Mouse (Mus musculus) adrenal gland, adult (tissue): ENCODE measurements around the gene Clrn2.
A peak's percentile ranks its signal among the peaks of the same experiment; 100 is the strongest.

ENCODE experiments used
- DNase-seq, 2 experiments: peaks; one replicate each; pipeline ENCODE4 v3.0.0; 2022 to 2023; ENCODE audit warnings: low spot score in 1 of 2; ENCODE audit not compliant: inconsistent age in 2 of 2

Gene Clrn2

DNA sequence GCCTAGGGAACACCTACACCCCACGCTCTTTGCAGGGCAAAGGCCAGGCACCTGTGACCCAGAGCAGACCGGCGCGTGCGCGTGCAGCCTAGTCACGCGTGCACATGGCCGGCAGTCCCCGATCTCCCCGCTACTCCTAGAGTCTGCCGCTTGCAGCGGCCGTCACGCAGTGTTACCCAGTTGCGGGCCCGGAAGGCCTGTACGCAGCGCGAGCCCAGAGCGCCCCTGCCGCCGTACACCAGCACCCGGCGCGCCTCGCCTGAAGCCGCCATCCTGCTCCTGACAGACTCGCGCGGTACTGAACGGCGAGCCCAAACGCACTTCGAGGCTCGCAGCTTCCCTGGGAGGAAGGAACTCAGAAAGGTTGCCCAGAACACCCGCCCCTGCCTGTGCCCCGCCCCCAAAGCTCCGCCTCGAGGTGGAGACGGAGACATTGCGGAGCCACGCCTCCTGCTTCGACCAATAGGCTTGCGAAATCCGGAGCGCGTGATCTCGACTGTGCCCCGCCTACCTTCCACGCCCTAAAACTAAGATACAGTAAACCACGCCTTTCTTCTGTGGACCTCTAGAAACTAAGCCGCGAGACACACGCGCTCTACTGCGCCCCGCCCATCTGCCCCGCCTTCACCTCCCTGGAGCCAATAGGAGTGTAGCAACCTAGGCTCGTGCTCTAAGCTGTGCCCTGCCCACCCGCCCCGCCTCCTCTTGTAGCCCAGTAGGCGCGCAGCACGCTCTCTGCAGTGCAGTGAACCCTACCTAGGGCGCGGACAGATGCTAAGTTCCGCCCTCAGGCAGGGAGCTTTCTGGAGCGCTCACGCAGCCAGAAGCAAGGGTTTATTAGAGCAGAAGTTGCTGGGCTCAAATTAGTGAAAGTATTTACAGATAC lies 3.5 kb upstream of the Clrn2 start, which contains the start of gene Qdpr:
Gene Qdpr, minus strand, starts transcription at position 406 of the 886 bp plus-strand sequence.
- DNase-seq = peak; percentile 96 to 99

GRCm38 (mm10) chr5:45454456-45454855 lies 905 bp downstream of the Clrn2 start:
- peak in 1 of 2 experiments; percentile 13 for DNase-seq

DNA sequence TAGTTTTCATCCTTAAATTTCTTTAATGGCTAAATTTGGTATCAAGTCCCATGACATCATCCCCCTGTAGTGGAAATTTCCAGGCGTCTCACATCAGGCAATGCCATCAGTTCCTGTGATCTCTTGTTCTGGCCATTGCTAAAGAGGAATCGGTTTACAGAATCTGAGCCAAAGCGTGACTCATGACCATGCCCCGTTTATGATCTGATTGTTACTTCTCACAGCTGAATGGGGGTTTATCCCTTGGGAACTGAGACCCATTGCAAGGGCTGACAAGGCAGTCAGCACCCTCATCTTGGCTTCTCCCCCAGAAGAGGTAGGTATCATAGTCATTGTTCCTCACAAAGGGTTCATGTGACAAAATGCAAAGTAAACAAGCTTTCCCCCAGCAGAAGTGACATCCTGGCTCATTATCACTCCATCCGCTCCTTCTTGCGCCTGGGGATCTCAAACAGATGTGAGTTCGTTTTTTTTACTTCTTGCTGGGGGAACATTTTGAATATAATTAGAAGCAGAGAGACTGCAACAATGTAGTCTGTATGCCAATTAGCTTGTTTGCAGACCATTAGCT lies 19.4 kb downstream of the Clrn2 start:
- peak; percentile 28 to 75 for DNase-seq

DNA sequence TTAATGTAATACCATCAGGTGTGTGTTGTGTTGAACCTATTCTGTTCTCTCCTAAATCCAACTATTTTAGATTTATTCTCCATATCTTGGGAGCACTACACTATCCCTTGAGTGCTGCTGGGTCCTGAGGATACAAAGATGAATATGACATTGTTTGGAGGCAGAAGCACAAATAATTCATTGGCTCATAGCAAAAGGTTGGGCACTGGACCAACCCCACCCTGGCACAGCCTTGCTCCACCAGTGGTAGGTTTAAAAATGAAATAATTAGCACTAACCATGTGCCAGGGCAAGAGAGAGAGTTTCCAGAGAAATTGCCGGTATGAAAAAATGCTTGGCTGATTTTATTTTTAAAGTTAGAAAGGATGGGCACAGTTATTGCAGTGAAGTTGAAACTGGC lies 20.0 kb downstream of the Clrn2 start:
- no peak for DNase-seq

GRCm38 (mm10) chr5:45474215-45474614 lies 20.7 kb downstream of the Clrn2 start:
- peak in 1 of 2 experiments; percentile 86 for DNase-seq

GRCm38 (mm10) chr5:45474758-45475157 lies 21.2 kb downstream of the Clrn2 start:
- no peak for DNase-seq

- no peak for DNase-seq
Observed at GRCm38 (mm10) chr5:45475771-45476170, 22.2 kb downstream of the Clrn2 start.

GRCm38 (mm10) chr5:45476288-45476687 lies 22.7 kb downstream of the Clrn2 start:
- DNase-seq = no peak

DNA sequence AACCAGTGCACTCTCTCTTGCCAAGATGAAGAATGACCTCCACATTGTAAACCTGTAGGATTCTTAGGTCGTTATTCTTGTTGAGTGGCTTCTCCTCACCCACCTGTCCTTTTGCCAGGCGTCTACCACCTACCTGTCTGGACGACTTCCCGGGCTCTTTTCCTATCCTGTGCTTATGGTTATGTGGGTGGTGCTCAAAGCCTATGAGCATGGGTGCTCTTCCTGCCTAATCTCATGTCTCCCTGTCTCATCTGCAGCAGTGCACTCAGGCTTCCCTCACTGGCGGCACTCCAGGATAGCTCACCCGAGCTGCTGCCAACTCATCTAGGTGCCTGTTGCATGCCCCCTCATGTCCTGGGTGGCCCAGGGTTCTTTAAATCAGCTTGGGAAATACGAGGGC lies 24.1 kb downstream of the Clrn2 start:
- DNase-seq = no peak

GRCm38 (mm10) chr5:45480066-45480465 lies 26.5 kb downstream of the Clrn2 start:
- no peak for DNase-seq

DNA sequence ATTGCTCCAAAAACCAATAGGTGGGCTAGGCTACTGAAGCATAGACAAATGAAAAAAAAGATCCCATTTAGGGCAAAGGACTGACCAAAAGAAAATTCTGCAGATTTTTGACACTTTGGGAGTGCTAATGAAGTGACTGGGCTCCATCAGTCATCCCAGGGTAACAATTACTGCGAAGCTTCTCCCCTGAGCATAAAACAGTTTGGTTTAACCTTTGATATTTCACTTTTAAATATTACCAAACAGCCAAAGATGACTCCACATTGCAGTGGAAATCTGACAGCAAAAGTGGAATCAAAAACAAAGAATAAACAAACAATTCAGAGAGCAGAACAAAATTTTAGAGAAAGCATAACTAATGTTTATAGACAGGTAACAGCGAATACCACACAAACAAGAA lies 27.6 kb downstream of the Clrn2 start:
- DNase-seq = no peak

DNA sequence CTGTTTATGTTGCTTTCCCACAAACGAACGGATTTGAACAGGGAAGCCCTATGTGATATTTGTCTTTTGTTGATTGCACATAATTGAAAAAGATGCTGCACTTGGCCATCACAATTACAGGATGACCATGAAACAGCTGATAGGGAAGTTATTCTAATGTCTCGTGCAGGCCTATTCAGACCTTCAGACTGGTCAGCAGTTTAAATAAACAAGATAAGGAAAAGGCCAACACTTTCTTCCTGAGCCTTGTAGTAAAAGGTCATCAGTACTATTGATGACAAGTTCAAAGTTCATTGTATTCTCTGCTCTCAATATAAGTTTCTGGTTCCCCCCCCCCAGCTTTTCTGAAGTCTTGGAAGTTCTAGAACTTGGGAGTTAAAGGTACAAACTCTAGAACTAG lies 29.1 kb downstream of the Clrn2 start:
- DNase-seq = peak in 1 of 2 experiments; percentile 27

GRCm38 (mm10) chr5:45483654-45484053 lies 30.1 kb downstream of the Clrn2 start:
- DNase-seq = no peak

DNA sequence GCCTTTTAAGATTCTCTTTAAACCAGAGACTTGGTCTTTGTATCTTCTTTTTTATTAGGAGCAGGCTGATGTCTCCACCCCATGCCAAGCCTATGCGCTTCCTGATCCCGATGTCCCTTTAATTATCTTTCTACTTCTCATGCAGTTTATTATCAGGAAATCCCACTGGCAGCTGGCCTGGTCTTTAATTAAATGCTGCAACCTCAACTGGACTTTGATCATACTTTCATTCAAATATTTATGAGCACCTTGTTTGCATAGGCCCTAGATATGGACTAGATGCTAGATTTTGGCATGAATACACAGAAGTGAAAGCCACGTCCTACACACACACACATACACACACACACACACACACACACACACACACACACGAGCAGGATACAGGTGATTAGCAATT lies 38.2 kb downstream of the Clrn2 start:
- DNase-seq = no peak

DNA sequence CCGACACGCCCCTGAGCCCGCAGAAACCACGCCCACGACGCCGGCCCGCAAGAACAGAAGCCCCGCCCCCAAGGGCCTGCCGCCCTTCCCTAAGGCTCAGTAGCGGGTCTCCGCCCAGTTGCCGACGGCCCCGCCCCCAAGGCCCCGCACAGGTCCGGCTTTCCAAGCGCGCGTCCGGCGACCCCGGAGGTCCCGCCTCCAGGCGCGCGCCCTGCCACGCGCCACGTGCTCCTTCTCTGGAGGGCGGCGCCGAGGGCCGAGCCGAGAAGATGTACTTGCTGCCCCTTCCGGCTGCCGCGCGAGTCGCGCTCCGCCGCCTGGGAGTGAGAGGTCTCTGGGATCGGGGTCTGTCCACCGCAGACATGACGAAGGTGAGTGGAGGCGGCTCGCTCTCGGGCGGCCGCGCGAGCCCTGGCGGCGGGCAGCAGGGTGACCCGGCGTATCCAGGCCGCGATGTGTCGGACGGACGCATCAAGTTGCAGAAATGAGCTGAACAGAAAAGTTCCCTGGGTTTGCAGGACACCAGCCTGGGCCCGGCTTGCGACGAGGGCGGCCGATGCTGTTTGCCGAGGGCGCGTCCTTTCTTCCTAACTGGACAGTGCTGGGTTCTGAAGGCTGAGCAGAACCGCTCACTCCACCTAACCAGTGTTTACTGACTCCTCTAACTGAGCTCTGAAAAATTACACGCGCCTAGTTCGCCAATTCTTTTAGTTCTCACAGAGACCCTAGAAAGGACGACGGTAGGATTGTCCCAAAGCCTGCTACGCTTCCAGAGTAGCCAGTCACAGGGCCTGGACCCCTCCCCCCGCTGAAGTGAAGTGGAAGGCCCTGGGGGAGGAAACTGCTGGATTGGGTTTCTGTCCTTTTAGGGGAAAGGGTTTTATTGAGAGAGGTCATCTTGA lies 39.9 kb downstream of the Clrn2 start, which contains the start of gene Lap3:
Gene Lap3, plus strand, starts transcription at position 184 of the 902 bp plus-strand sequence.
- peak; percentile 100 for DNase-seq

GRCm38 (mm10) chr5:45494093-45494755 lies 40.7 kb downstream of the Clrn2 start:
- peak in 1 of 2 experiments; percentile 27 for DNase-seq

DNA sequence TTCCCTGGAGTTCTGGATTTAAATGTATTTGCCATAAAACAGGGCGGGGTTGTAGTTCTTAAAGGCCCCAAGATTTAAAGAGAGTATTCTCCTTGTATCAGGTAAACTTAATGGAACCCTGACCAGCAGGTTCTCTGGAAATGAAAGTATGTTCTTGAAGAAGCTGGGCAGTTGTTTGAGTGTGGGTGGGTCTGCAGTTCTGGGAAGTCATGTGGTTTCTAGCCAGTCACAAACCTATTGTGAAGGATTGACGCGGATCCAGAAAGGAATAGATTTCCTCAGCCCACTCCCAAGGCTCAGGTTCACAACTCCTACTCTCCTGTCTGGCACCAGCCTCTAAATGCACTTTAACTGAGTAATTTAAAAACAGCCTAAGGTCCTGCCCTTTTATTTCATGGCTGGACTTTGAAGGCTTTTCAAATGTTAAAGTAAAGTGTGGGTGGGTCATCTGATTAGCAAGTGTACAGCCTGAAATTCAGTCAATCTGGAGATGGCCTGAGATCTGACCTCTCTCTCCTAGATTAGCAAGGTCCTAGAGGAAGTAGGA lies 42.0 kb downstream of the Clrn2 start:
- no peak for DNase-seq

- no peak for DNase-seq
Observed at GRCm38 (mm10) chr5:45496042-45496441, 42.5 kb downstream of the Clrn2 start.

GRCm38 (mm10) chr5:45496479-45496878 lies 42.9 kb downstream of the Clrn2 start:
- DNase-seq = no peak

- DNase-seq = no peak
Observed at GRCm38 (mm10) chr5:45496930-45497550, 43.5 kb downstream of the Clrn2 start.
